Mouse (Mus musculus): ENCODE measurements around the gene Frat1. TPM values are rescaled to one million over a fixed set of nuclear protein-coding genes. Genes with fewer than 3 reads are reported as not detected.

Gene Frat1
- polyA plus RNA-seq (2016; fragmentation: Nextera tagmentation; extraction: Ambion mirVana) = 16.5 and 17.2 TPM in 2 replicates

DNA sequence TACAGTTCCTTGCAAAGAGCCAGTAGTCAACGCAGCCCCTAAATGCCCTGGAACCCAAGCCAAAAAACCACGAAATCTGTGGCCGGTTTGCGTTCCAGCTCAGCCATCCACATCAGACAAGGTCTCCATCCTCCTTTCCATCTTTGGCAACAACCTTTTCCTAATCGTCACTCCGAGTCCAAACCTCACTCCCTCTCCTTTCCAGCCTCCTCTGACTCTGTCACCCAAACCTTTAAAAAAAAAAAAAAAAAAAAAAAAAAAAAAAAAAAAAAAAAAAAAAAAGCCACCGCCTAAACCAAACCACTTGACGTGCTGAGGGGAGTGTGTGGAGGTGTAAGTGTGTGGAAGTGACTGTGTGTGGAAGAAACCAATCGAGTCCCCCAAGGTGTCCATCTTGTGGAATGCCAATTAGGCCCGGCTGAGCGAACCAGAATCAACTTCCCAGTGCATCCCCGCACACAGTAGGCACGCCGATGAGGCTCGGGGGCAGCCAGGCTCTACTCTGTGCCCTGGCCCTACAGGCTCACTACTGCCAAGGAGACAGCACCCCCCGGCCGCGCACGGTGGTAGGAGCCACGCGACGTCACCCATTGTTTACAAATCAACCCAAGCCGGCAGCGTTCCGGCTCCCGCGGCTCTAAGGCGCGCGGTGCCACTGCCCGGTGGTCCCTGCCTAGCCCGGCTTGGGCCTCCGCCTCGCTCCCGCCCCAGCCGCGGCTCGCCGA, at the start of gene Frat1:
Gene Frat1 (plus strand): TSS at position 590 of the 725 bp plus-strand sequence.
- Histone ChIP-seq H3K27ac (peak within 1 kb of the TSS; percentile 94), H3K4me3 (peak within 1 kb of the TSS; percentile 94), H3K9me3 (replicated peaks) (no peaks in the 10 kb centered on the region), H3K4me2 (peak within 1 kb of the TSS; percentile 99), H3K36me3 (no peaks in the 10 kb centered on the region), H3K4me1 (peaks cover 64% of the 10 kb centered on the region), H3K9ac (peak within 1 kb of the TSS; percentile 97), H3K27me3 (replicated peaks) (no peaks in the 10 kb centered on the region)
- 1% methylated on average over 39 of the region's 39 CpGs for WGBS (ENCODE audit: insufficient replicate concordance)
- ATAC-seq = peak; percentile 88

GRCm38 (mm10) chr19:41786896-41787295, 42.9 kb upstream of the Frat1 start:
- ATAC-seq = no peak
- 74% methylated on average over 1 of the region's 1 CpGs for WGBS (ENCODE audit: insufficient replicate concordance)
- Histone ChIP-seq H3K27ac (no peak overlapping the region), H3K4me3 (no peak overlapping the region), H3K36me3 (peaks cover 87% of the 10 kb centered on the region), H3K9ac (no peak overlapping the region), H3K4me1 (peaks cover 8% of the 10 kb centered on the region), H3K27me3 (replicated peaks) (no peaks in the 10 kb centered on the region), H3K4me2 (no peak overlapping the region), H3K9me3 (replicated peaks) (no peaks in the 10 kb centered on the region)

DNA sequence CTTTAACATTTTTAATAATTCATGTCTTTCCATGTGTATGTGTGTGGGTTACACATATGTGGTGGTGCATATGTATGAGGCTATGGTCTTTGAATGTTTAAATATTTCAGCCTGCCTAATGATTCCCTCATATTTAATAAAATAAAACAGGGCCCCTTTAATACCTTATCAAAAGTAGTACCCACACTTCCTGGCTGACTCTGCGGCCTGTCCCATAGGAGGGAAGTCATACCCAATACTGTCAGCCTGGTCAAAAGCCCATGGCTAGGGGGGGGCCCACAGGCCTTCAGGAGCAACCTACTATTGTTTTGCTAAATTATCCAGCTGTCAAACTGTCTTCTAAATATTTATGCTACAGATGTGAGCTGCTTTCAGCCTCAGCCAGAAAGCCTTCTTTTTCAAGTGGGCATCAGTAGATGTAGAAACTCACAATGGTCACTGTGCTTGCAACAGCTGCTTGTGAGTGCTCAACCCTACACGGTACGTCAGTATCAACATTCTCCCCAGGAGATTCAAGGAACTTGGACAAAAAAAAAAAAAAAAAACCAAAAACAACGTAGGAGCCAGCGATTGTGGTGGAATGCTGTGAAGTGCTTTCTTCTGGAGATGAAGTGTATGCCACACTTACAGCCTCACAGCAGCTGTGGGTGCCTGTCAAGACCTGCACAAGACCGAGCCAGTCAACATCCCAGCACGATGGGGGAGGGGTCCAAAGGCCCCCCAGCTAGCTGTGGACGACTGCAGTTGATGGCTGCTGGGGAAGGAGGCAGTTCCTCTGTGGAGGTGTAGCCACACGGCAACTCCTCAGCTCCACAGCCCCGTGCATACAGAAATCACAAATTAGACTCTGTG, 40.4 kb upstream of the Frat1 start:
- Histone ChIP-seq H3K27ac (no peak overlapping the region), H3K4me2 (no peak overlapping the region), H3K4me1 (peaks cover 23% of the 10 kb centered on the region), H3K36me3 (peaks cover 68% of the 10 kb centered on the region), H3K9ac (no peak overlapping the region), H3K9me3 (replicated peaks) (no peaks in the 10 kb centered on the region), H3K27me3 (replicated peaks) (no peaks in the 10 kb centered on the region), H3K4me3 (no peak overlapping the region)
- ATAC-seq = no peak
- WGBS (ENCODE audit: insufficient replicate concordance) = 74% methylated on average over 10 of the region's 10 CpGs

- H3K36me3 ChIP-seq = peaks cover 49% of the 10 kb centered on the region
- WGBS (ENCODE audit: insufficient replicate concordance) = 91% methylated on average over 2 of the region's 2 CpGs
- H3K27ac ChIP-seq = no peak overlapping the region
- no peak overlapping the region for H3K4me3 ChIP-seq
- no peak overlapping the region for H3K9ac ChIP-seq
- peaks cover 39% of the 10 kb centered on the region for H3K4me1 ChIP-seq
- no peaks in the 10 kb centered on the region for H3K27me3 ChIP-seq (replicated peaks)
- no peak overlapping the region for H3K4me2 ChIP-seq
- ATAC-seq = no peak
- H3K9me3 ChIP-seq (replicated peaks) = no peaks in the 10 kb centered on the region
Observed at GRCm38 (mm10) chr19:41791384-41791783, 38.4 kb upstream of the Frat1 start.

DNA sequence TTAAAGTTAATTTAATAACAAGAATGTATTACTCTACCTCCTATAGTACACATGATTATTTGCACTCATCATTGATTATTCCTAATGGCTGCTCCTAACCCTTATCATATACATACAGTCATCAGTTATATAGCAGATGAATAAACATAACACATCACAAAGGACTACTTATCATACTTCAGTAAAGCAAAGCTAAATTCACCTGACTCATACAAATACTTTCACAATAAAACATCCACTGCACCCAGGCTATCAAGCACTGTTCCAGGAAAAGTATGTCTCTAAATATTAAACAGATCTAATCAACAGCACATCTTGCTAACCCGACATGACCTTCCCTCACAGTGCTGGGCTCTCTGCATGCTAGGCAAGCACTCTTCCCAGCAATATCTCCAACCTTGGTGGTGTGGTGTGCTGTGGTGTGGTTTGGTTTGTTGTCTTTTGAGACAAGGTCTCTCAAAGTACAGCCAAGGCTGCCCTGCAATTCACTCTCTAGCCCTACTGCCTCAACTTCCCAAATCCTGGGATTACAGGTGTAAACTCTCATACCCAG, 36.8 kb upstream of the Frat1 start:
- Histone ChIP-seq H3K4me2 (no peak overlapping the region), H3K4me1 (peaks cover 47% of the 10 kb centered on the region), H3K27ac (no peak overlapping the region), H3K9ac (no peak overlapping the region), H3K36me3 (peaks cover 47% of the 10 kb centered on the region), H3K27me3 (replicated peaks) (no peaks in the 10 kb centered on the region), H3K4me3 (no peak overlapping the region), H3K9me3 (replicated peaks) (no peaks in the 10 kb centered on the region)
- no peak for ATAC-seq
- 37% methylated on average over 1 of the region's 1 CpGs for WGBS (ENCODE audit: insufficient replicate concordance)

DNA sequence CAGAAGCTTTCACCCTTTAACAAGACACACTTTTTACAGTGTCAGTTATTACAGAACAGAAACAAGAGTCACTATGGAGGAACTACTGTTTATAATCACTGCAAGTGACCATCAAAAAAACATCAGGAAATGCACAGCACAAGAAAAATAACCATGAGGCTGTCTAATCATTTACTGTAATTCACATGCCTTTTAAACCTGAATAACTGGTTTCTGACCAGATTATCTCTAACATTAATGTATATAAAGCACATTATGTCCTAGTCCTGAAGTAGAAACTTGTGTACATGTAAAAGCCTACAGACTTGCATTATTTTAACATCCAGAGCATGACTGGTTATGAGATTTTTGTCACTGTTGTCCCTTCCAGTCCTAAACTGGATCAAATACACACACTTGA, 35.8 kb upstream of the Frat1 start:
- Histone ChIP-seq H3K4me2 (no peak overlapping the region), H3K9ac (no peak overlapping the region), H3K4me3 (no peak overlapping the region), H3K9me3 (replicated peaks) (no peaks in the 10 kb centered on the region), H3K27ac (no peak overlapping the region), H3K36me3 (peaks cover 40% of the 10 kb centered on the region), H3K4me1 (peaks cover 54% of the 10 kb centered on the region), H3K27me3 (replicated peaks) (no peaks in the 10 kb centered on the region)
- no peak for ATAC-seq

- H3K4me1 ChIP-seq = peaks cover 59% of the 10 kb centered on the region
- H3K27ac ChIP-seq = no peak overlapping the region
- no peak overlapping the region for H3K4me2 ChIP-seq
- no peak overlapping the region for H3K9ac ChIP-seq
- H3K4me3 ChIP-seq = no peak overlapping the region
- no peak for ATAC-seq
- H3K9me3 ChIP-seq (replicated peaks) = no peaks in the 10 kb centered on the region
- H3K27me3 ChIP-seq (replicated peaks) = no peaks in the 10 kb centered on the region
- WGBS (ENCODE audit: insufficient replicate concordance) = 84% methylated on average over 6 of the region's 6 CpGs
- peaks cover 31% of the 10 kb centered on the region for H3K36me3 ChIP-seq
Observed at GRCm38 (mm10) chr19:41794901-41795300, 34.9 kb upstream of the Frat1 start.

DNA sequence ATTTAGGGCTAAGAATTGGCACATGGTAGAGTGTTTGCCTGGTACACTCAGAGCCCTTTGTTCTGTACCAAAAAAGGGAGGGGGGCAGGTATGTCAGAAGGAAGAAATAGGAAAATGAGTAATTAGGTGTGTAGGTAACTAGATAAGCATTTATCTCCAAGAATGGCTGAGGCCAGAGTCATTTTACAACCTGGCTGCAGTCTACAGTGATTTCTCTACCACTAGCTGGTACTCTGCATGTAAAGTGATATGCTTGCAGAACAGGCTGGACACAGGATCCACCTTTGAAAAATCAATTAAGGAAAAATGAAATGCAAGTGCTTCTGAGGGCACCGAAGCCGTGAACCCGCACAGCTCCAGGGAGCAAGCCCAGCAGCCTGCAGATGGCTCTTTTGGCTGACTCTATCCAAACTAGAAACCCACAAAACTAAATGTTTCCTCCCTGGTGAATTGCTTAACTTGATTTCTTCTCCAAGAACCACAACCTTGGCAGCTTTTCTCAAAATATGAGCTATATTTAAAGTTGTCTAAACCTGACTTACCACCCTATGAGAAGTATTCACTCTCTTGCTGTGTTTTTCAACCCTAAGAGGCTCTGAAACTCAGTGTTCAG, 33.5 kb upstream of the Frat1 start:
- Histone ChIP-seq H3K4me2 (no peak overlapping the region), H3K4me3 (no peak overlapping the region), H3K9me3 (replicated peaks) (no peaks in the 10 kb centered on the region), H3K27me3 (replicated peaks) (no peaks in the 10 kb centered on the region), H3K27ac (no peak overlapping the region), H3K9ac (no peak overlapping the region), H3K36me3 (peaks cover 19% of the 10 kb centered on the region), H3K4me1 (peaks cover 69% of the 10 kb centered on the region)
- ATAC-seq = no peak
- WGBS (ENCODE audit: insufficient replicate concordance) = 70% methylated on average over 3 of the region's 3 CpGs

DNA sequence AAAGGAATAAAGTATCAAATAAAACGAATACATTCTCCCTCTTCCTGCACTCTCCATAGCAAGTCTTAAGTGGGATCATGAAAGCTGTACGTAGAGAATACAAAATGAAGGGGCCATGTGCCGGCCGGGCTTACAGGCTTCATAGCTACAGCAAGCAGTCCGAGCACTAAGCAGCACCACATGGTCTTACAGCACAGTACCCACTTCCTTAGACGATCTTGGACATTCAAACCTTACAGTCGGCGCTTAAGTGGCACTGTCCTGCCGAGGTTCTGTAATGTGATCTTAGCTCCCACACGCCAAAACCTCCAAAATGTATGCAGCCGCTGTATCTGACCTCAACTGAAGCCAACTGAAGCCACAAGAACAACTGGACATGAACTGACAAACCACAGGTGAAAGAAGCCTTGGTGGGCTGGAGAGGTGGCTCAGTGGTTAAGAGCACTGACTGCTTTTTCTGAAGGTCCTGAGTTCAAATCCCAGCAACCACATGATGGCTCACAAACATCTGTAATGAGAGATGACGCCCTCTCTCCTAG, 32.9 kb upstream of the Frat1 start:
- Histone ChIP-seq H3K9me3 (replicated peaks) (no peaks in the 10 kb centered on the region), H3K4me2 (no peak overlapping the region), H3K4me3 (no peak overlapping the region), H3K27me3 (replicated peaks) (no peaks in the 10 kb centered on the region), H3K4me1 (peaks cover 69% of the 10 kb centered on the region), H3K36me3 (peaks cover 13% of the 10 kb centered on the region), H3K27ac (no peak overlapping the region), H3K9ac (no peak overlapping the region)
- 63% methylated on average over 12 of the region's 12 CpGs for WGBS (ENCODE audit: insufficient replicate concordance)
- ATAC-seq = no peak

- Histone ChIP-seq H3K36me3 (peaks cover 12% of the 10 kb centered on the region), H3K9me3 (replicated peaks) (no peaks in the 10 kb centered on the region), H3K27me3 (replicated peaks) (no peaks in the 10 kb centered on the region), H3K4me1 (peaks cover 73% of the 10 kb centered on the region), H3K4me2 (no peak overlapping the region), H3K27ac (no peak overlapping the region), H3K9ac (no peak overlapping the region), H3K4me3 (no peak overlapping the region)
- no peak for ATAC-seq
- WGBS (ENCODE audit: insufficient replicate concordance) = 63% methylated on average over 6 of the region's 6 CpGs
Observed at GRCm38 (mm10) chr19:41797536-41797935, 32.2 kb upstream of the Frat1 start.

- no peak for ATAC-seq
- Histone ChIP-seq H3K9me3 (replicated peaks) (no peaks in the 10 kb centered on the region), H3K4me3 (peak overlapping the region; percentile 99), H3K27me3 (replicated peaks) (no peaks in the 10 kb centered on the region), H3K27ac (no peak overlapping the region), H3K4me2 (peak overlapping the region; percentile 65), H3K9ac (peak overlapping the region; percentile 96), H3K4me1 (peaks cover 59% of the 10 kb centered on the region), H3K36me3 (peaks cover 12% of the 10 kb centered on the region)
- WGBS (ENCODE audit: insufficient replicate concordance) = 55% methylated on average over 6 of the region's 6 CpGs
Observed at GRCm38 (mm10) chr19:41800451-41800850, 29.3 kb upstream of the Frat1 start.
